Mouse (Mus musculus) right cerebral cortex, postnatal 25 days (tissue): Measurements from ENCODE around the gene AC124502.3.
A peak's percentile ranks its signal among the peaks of the same experiment; 100 is the strongest.

Experiments used
- DNase-seq: peaks from one replicate; pipeline ENCODE4 v3.0.0; 2022

AC124502.3 gene

GRCm38 (mm10) chr19:5036577-5036976, 2.1 kb upstream of the AC124502.3 start:
- DNase-seq = no peak

GRCm38 (mm10) chr19:5037678-5038571, 766 bp upstream of the AC124502.3 start:
- peak; percentile 81 for DNase-seq

DNA sequence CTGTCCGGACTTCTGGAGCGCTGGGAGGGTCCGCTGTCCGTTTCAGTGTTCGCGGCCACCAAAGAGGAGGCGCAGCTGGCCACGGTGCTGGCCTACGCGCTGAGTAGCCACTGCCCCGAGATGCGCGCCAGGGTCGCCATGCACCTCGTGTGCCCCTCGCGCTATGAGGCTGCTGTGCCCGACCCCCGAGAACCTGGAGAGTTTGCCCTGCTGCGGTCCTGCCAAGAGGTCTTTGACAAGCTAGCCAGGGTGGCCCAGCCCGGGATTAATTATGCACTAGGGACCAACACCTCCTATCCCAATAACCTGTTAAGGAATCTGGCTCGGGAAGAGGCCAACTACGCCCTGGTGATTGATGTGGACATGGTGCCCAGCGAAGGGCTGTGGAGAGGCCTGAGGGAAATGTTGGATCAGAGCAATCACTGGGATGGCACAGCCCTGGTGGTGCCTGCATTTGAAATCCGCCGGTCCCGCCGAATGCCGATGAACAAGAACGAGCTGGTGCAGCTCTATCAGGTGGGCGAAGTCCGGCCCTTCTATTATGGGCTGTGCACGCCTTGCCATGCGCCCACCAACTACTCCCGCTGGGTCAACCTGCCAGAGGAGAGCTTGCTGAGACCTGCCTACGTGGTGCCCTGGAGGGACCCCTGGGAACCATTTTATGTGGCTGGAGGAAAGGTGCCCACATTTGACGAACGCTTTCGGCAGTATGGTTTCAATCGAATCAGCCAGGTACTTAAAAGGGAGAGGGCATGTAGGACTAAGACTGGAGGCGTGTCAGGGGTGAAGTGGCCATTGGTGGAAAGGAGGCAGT, 817 bp downstream of the AC124502.3 start:
- no peak for DNase-seq

DNA sequence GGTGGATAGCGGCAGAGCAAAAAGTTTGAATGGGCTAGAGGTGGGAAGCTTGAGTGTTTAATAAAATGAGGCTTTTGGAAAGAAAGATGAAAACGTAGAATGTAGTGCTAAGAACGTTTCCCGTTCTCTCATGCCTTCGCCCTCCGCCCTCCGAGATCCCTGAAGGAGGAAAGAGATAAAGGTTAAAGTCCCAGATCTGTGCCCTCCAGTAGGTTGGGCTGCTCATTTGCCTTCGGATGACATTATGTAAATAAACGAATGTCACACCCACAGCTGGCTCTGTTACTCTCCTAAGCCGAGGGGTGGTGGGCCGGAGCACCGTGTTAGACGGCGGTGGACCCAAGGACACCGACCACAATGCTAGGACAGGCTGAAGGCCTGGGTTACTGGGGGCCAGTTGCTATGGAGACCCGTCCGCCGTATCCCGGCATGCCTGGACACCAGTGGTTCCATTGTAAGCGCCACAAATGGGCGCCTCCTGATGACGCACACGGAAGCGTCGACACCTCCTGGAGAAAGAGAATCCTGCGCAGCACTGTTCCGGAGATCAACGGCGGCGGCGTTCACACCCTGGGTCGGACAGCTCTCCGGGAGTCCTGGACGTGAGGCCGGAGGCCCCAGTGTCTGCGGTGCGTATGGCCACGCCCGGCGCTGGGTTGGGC, 2.3 kb downstream of the AC124502.3 start, which contains the start of gene Brms1:
Gene Brms1, plus strand, starts transcription at position 493 of the 662 bp plus-strand sequence.
- peak; percentile 93 for DNase-seq

DNA sequence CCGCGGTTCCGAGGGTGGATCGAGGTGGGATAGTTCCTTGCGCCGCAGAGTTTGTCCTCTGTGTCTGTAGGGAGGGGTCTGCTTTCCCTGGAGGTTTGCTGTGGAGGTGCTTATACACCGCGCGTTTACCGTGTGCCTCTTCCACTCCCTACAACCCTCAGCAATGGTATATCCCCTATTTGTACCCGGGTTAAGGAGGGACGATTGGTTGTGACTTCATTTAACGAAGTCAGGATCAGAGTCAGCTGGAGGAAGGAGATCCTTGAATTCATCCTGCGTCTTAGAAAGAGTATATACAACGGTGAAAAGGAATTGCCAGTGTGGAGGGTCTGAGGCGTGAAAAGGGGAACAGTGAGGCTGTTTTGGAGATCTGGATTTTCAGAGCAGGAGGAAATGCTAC, 2.9 kb downstream of the AC124502.3 start:
- DNase-seq = no peak

- no peak for DNase-seq
Observed at GRCm38 (mm10) chr19:5045531-5045930, 6.8 kb downstream of the AC124502.3 start.

DNA sequence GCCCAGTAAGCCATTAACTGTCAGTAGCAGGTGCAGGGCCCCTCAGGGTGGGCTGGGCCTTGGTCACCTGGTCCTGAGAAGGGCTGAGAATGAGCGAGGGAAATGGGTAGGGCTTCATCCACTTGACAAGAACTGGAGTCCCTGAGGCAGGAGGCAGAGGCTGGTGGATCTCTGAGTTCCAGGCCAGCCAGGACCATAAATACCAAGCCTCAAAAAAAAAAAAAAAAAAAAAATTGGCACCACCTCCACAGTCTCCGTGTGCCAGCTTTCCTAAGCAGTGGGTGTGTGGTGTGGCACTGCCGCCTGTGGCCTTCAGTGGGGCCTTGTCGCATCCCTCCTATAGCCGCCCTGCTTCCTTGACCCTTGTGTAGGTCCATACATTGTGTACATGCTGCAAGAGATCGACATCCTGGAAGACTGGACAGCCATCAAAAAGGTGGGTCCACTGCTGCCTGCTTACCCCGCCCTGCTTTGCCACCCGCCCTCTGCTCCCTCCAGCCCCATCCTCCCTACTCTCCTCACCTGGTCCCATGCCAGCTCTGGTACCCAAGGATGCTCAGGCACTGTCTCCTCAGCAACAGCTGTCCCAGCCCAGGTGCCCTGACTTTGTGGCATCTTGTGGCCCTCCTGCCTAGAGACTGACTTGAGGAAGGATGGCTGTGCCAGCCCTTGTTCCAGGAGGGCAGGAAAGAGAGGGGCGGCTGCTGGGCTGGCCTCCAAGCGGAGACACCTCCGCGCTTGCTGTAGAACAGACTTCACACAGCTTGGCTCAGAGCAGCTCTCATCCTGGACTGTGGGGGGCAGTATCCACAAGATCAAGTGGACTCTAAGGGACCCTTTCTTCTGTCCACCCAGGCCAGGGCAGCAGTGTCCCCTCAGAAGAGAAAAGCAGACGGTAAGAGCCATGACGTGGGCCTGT, 9.7 kb downstream of the AC124502.3 start:
- no peak for DNase-seq

DNA sequence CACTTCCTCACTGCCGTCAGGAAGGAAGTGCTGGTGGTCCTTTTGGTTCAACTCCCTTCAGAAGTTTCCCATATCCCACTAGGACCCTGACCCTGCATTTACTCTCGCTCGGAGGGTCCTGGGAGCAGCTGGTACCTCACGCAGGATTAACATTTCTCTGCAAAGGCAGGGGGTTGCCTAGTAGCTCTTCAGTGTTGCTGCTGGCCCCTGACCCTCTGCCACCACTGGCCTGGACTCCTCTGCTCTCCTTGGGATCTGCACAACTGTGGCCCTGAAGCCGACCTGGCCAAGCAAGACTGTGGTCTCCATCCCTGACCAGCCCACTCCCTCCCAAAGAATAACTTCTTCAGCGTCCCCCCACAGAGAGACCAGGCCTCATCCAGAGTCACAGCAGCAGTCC, 10.6 kb downstream of the AC124502.3 start:
- no peak for DNase-seq

GRCm38 (mm10) chr19:5050047-5050905, 11.6 kb downstream of the AC124502.3 start, which contains the start of gene Rin1:
Gene Rin1, plus strand, starts transcription at chr19:5050481.
- no peak for DNase-seq

DNA sequence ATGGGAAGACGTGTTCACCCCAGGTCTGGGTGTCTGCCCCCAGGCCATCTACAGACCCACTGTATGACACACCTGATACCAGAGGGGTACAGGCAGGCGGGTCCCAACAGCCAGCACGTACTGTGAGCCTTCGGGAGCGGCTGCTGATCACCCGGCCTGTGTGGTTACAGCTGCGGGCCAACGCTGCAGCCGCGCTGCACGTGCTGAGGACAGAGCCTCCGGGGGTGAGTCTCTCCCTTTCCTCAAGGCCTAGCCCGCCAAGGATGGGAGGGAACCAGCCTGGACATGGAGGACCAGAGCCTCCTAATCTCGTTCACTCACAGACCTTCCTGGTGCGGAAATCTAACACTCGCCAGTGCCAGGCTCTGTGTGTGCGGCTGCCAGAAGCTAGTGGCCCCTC, 12.3 kb downstream of the AC124502.3 start:
- DNase-seq = no peak

GRCm38 (mm10) chr19:5051515-5051914, 12.8 kb downstream of the AC124502.3 start:
- no peak for DNase-seq

GRCm38 (mm10) chr19:5052166-5052822, 13.6 kb downstream of the AC124502.3 start:
- no peak for DNase-seq

GRCm38 (mm10) chr19:5052853-5053252, 14.2 kb downstream of the AC124502.3 start:
- no peak for DNase-seq

DNA sequence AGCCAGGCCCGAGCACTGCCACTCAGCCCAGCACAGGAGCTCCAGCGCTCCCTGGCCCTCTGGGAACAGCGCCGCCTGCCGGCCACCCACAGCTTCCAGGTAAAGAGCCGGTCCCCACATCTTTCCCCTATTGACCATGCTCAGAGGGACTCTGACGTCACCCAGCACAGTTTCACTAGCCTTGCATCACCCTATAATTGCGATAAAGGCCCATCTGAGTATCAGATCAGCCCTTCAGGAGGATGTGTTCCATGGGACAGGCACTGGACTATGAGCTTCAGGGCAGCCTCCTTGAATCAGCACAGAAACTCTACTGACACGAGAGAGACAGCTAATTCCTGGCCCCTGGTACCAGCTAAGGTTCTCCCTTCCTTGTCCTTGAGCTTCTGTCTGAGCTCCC, 15.2 kb downstream of the AC124502.3 start:
- DNase-seq = no peak

DNA sequence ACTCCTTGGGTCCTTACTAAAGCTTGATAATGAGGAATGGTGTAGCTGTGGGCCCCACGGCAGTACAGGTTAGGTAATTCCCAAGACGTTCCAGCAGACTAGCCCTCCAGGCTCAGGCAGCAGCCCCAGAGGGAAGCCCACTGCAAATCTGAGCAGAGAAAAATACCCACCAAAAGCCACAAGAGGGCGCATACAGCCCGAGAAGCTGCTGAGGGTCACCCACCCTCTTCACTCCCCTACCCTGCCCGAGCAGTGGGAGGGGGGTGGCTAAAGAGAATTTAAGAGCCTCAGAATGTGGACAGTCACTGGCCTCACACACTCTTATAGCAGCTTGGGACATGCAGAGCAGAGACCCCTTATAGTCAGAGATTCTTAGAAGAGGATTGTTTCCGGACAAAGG, 17.6 kb downstream of the AC124502.3 start:
- DNase-seq = no peak

DNA sequence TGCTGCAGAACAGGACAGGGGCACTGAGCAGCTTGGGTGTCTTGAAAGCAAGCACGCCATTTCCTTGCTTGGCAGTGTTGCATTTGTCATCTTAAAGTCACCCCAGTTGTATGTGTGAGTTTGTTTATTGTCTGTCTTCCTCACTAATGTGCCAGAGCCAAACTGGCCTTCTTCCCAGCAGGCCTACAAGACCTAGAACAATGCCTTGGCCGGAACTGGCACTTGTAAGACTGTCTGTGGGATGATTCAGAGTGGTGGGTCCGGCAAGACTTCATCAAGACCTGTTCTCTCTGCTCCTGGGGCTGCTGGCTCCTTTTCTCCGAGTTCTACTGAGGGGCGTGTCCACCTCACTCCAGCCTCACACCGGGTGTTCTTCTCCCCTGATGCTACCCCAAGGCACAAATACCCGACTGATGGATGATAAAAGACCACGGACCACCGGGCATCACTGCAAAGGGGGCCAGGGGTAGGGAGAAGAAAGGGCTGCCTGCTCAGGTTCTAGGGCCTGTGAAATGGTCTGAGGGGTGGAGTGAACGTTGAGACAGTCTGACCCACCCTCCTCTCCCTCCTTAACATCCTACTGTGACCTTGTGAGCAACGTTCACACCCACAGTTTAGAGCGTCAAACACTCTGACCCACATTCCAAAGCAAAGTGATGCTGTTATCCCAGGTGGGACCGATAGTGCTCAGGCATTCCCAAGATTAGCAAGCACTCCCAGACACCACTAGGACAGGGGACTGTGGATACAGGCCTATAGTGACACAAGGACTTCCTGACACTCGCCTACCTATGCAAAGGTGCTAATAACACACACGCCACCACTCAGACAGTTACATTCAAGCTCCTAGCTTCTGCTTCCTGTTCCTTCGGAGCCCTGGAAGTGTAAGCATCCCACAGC, 19.4 kb downstream of the AC124502.3 start:
- DNase-seq = no peak

- no peak for DNase-seq
Observed at GRCm38 (mm10) chr19:5058801-5059771, 20.4 kb downstream of the AC124502.3 start.
